21 mouse cellular contexts compared by ENCODE assay signal in genomic region chr13:82087635-82088034, GRCm38 (mm10).
"Had no signal": no experiment of that assay in that cellular context is flagged by ENCODE, and none has a peak within 500 bp of the region (broad histone marks: within the 10 kb centered on the region; RNA-seq: fewer than 3 reads in every experiment).

No protein-coding gene starts in this region.

- DNase-seq: kidney, adult 11 months; kidney, adult 8-10 months; kidney, postnatal 10 days; kidney, postnatal 36 days; layer of hippocampus, postnatal 36 days; lung, postnatal 10 days; lung, postnatal 36 days; thymus, adult 2 months; thymus, postnatal 14 days; thymus, postnatal 4 days had no signal

- H3K4me2 ChIP-seq: kidney, embryonic 15.5 days; lung, embryonic 15.5 days; midbrain, embryonic 13.5 days; neural tube, embryonic 13.5 days had no signal

- H3K9me3 ChIP-seq: kidney, embryonic 15.5 days; lung, embryonic 15.5 days; midbrain, embryonic 10.5 days; midbrain, embryonic 13.5 days; neural tube, embryonic 13.5 days had no signal

- H3K4me3 ChIP-seq: kidney, embryonic 15.5 days; left cerebral cortex, adult 2 months; lung, embryonic 15.5 days; megakaryocyte, embryonic 14.5 days; midbrain, embryonic 10.5 days; midbrain, embryonic 13.5 days; myocyte; neural tube, embryonic 13.5 days had no signal

- H3K27me3 ChIP-seq: kidney, embryonic 15.5 days; lung, embryonic 15.5 days; megakaryocyte, embryonic 14.5 days; midbrain, embryonic 13.5 days; neural tube, embryonic 13.5 days had no signal

- ATAC-seq: midbrain, embryonic 13.5 days; midbrain, embryonic 16.5 days had no signal

- H3K36me3 ChIP-seq: kidney, embryonic 15.5 days; lung, embryonic 15.5 days; midbrain, embryonic 10.5 days; midbrain, embryonic 13.5 days; neural tube, embryonic 13.5 days had no signal

- H3K9ac ChIP-seq: kidney, embryonic 15.5 days; liver, embryonic 14.5 days; lung, embryonic 15.5 days; midbrain, embryonic 13.5 days; neural tube, embryonic 13.5 days had no signal

- H3K27ac ChIP-seq: kidney, embryonic 15.5 days; left cerebral cortex, adult 2 months; liver, embryonic 14.5 days; lung, embryonic 15.5 days; midbrain, embryonic 10.5 days; midbrain, embryonic 13.5 days; neural tube, embryonic 13.5 days; stomach, postnatal 0 days had no signal

- H3K4me1 ChIP-seq: kidney, embryonic 15.5 days; lung, embryonic 15.5 days; megakaryocyte, embryonic 14.5 days; midbrain, embryonic 10.5 days; midbrain, embryonic 13.5 days; neural tube, embryonic 13.5 days had no signal
